Mouse (Mus musculus) kidney, adult 2 months (tissue): ENCODE measurements around the gene Nol3.
"Not testable (repeated sequence)": the region's sequence is repeated elsewhere in the genome, so short reads cannot be mapped to it uniquely, and the experiment has no call there.

ENCODE experiments used
- CTCF ChIP-seq: fragments of 200-500 bp; conservative IDR thresholded peaks from 2 replicates; pipeline ENCODE4 v1.5.1; 2011; ENCODE audit warnings: low read depth, mild to moderate bottlenecking, control low read depth, low read length, moderate library complexity, mixed read lengths; ENCODE audit not compliant: insufficient read depth, insufficient read length
- POLR2A ChIP-seq: fragments of 200-500 bp; IDR thresholded peaks from one replicate; pipeline ENCODE4 v1.6.1; 2011; ENCODE audit warnings: low read depth, low read length, control low read depth

- not testable (repeated sequence) for TF ChIP-seq POLR2A, CTCF
Observed at GRCm38 (mm10) chr8:105232321-105232693, 43.6 kb upstream of the Nol3 start.
